Mouse (Mus musculus) retina, postnatal 7 days (tissue): ENCODE data around the gene Gtf2b.

Experiments
- DNase-seq: peaks from one replicate; pipeline ENCODE4 v3.0.0-alpha.2; 2012; ENCODE audit warnings: low read depth, low spot score

Gtf2b gene

DNA sequence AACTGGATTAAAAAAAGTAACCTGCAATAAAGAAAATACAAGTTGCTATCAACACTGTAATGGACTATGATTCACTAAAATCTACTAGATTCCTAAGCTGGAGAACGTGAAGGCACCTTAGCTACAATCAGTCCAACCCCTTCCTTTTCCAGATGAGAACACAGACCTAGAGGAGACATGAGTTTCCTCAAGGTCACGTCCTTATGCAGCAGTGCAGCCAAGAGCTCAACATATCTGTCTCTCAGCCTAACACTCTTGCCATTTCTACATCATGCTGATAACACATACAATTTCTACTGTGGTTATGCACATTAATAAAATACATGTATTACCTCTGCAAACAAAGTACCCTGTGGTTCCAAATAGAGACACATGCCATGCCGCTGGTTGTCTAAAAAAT, 46.7 kb downstream of the Gtf2b start:
- no peak for DNase-seq

DNA sequence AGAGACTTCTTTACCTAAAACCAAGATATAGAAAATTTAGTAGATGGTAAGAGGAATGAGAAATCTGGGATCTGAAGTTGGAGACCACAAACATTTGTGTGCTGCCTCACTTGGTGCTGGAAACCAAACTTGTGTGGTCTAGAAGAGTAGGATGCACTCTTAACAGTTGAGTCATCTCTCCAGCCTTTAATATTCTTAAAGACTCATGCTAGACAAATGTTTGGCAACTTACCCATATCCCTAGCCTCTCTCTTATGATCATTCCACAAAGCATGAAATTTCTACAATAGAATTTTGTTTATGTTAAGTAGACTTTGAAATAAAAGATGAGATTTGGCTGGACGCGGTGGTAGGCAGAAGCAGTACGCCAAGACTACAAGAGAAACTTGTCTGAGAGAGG, 52.7 kb downstream of the Gtf2b start:
- no peak for DNase-seq

- no peak for DNase-seq
Observed at GRCm38 (mm10) chr3:142823606-142824005, 58.8 kb downstream of the Gtf2b start.

- no peak for DNase-seq
Observed at GRCm38 (mm10) chr3:142826449-142827146, 61.8 kb downstream of the Gtf2b start.

GRCm38 (mm10) chr3:142832910-142833309, 68.1 kb downstream of the Gtf2b start:
- no peak for DNase-seq
